Mouse (Mus musculus): ENCODE measurements at regions not wholly inside any gene's neighbourhood (a gene's known extent, or its start where the extent isn't known, plus 50 kb on each side); places are given as distances from the start of the nearest gene placed in this dataset.

DNA sequence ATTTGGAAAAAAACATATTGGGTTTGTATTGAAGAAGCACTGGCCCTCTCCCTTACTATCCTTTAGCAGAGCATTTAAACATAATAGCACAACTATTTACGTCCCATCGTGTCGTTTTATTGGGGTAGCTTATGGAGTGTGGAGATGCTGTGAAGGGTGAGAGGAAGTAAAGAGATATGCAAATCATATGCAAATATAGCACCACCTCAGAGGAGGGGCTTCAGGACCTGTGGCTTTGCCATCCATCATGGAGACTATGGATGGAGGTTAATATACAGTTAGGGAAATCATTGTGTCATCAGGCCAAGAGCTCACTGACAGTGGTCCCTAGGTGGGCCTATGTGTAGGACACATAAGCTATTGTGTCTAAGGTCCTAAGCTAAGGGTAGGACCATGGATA is 178.2 kb downstream of the Tle3 start:
- no peak overlapping the region for H3K4me3 ChIP-seq (ENCODE audit: low read length)
- H3K9ac ChIP-seq (ENCODE audit: low read length), result no peak overlapping the region
- 85% methylated on average over 3 of the region's 3 CpGs for WGBS
- no peak overlapping the region for H3K27ac ChIP-seq (ENCODE audit: low read length)
- H3K9me3 ChIP-seq (replicated peaks; ENCODE audit: control insufficient read depth, low read length), result peaks cover 8% of the 10 kb centered on the region; the same call in 1 of the 2 replicates
- H3K27me3 ChIP-seq (ENCODE audit: control insufficient read depth, insufficient read depth, low read length), result no peaks in the 10 kb centered on the region
- no peaks in the 10 kb centered on the region for H3K36me3 ChIP-seq (ENCODE audit: control insufficient read depth, insufficient read depth)
- no peak overlapping the region for H3K4me2 ChIP-seq (ENCODE audit: low read depth, low read length)
- no peaks in the 10 kb centered on the region for H3K4me1 ChIP-seq (ENCODE audit: control insufficient read depth, insufficient read depth, low read length)
- ATAC-seq (replicated peaks; ENCODE audit: extremely low read depth, insufficient read depth, low FRiP score), result no peak

DNA sequence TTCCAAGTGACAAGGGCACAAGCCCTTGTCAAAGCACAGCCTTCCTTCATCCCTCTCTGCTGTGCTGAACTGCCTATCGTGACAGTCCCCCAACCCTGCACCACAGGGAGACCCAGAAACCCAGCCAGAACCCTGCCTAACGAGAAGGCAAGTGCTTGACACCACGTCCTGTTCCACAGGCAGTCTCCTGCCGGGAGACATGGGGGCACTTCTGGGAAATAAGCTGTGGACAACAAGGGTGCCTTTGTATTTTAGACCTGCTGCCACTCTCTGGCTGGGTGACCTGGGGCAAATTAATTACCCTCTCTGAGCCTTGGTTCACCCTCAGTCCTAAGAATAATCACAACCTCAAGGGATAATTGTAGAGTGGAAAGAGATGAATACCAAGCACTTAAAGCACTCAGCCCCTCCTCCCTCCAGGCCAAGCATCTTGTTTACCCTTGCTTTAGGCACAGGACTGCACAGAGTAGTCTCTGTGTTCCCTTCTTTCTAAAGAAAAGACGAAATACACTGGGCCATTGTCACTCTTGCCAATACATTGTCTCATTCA is 177.6 kb downstream of the Tle3 start:
- no peak overlapping the region for H3K4me3 ChIP-seq (ENCODE audit: low read length)

DNA sequence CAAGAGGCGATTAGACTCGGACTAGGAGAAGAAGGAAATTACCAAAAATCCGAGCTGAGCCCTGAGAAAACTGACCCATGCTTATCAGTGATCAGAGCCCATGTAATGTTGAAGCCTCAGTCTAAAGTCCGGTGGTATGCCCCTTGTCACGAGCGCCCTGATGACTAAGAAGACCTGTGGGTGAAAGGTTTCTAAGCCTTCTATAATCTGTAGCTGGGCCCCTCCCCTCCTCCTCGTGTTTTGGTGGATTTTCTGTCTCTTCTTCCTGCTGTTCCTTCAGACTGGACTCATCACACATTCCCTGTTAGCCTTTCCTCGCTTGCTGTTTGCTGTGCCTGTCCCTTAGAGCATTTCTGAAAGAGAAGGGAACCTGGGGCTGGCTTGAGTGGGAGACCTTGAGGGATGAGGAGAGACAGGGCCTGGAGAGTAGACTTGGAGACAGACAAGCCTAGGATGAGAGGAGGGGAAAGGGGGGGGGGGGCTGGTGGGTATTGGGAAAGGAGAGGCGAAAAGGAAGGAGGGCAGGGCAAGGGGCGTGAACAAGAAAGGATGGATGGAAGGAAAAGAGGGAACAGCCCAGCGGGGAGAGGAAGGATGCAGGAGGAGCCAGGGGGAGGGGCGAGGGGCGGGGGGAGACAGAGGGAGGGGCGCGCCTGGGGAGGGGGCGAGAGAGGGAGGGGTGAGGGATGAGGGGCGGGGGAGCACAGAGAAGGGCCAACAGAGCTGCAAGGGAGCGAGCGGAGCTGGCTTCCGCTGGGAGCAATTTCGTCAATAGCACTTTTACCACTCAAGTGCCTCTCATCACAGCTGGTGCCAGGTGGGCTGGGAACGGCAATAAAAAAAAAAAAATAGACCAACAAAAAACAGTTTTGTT is 165.4 kb downstream of the Tle3 start:
- Histone ChIP-seq H3K4me1 (ENCODE audit: control insufficient read depth, insufficient read depth, low read length) (no peaks in the 10 kb centered on the region), H3K4me3 (ENCODE audit: low read length) (no peak overlapping the region), H3K9me3 (replicated peaks; ENCODE audit: control insufficient read depth, low read length) (peaks cover 10% of the 10 kb centered on the region), H3K4me2 (ENCODE audit: low read depth, low read length) (no peak overlapping the region), H3K27me3 (ENCODE audit: control insufficient read depth, insufficient read depth, low read length) (peaks cover 27% of the 10 kb centered on the region), H3K27ac (ENCODE audit: low read length) (no peak overlapping the region), H3K36me3 (ENCODE audit: control insufficient read depth, insufficient read depth) (no peaks in the 10 kb centered on the region), H3K9ac (ENCODE audit: low read length) (no peak overlapping the region)
- ATAC-seq (replicated peaks; ENCODE audit: extremely low read depth, insufficient read depth, low FRiP score), result no peak
- WGBS, result 15% methylated on average over 22 of the region's 22 CpGs

More for the DNA sequence above, 177.6 kb downstream of the Tle3 start:
- Histone ChIP-seq H3K9ac (ENCODE audit: low read length) (no peak overlapping the region), H3K4me1 (ENCODE audit: control insufficient read depth, insufficient read depth, low read length) (no peaks in the 10 kb centered on the region), H3K27ac (ENCODE audit: low read length) (no peak overlapping the region), H3K36me3 (ENCODE audit: control insufficient read depth, insufficient read depth) (no peaks in the 10 kb centered on the region), H3K9me3 (replicated peaks; ENCODE audit: control insufficient read depth, low read length) (peaks cover 8% of the 10 kb centered on the region; the same call in 1 of the 2 replicates), H3K27me3 (ENCODE audit: control insufficient read depth, insufficient read depth, low read length) (no peaks in the 10 kb centered on the region), H3K4me2 (ENCODE audit: low read depth, low read length) (no peak overlapping the region)
- ATAC-seq (replicated peaks; ENCODE audit: extremely low read depth, insufficient read depth, low FRiP score), result no peak
- WGBS, result 46% methylated on average over 5 of the region's 5 CpGs

DNA sequence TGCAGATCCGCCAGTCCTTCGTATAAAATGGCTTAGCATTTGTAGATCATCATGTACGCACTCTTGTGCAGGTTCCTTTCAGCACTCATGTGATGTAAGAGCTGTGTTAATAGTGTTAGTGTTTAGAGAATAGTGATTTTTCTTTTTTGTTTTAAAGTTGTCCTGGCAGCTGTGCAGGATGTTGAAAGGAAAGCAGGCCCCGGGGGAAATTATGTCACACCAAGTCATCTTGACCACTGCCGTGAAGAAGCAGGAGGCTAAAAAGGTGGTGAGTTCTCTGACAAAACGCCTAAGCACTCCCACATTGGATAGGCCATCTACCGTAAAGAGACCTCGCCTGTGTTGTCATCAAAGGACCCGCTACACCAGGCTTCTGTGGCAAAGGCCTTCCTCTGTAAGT is 161.1 kb downstream of the Tle3 start:
- no peak overlapping the region for H3K4me3 ChIP-seq (ENCODE audit: low read length)
- no peak overlapping the region for H3K4me2 ChIP-seq (ENCODE audit: low read depth, low read length)
- no peak for ATAC-seq (replicated peaks; ENCODE audit: extremely low read depth, insufficient read depth, low FRiP score)
- H3K27ac ChIP-seq (ENCODE audit: low read length), result no peak overlapping the region
- 63% methylated on average over 9 of the region's 9 CpGs for WGBS
- no peaks in the 10 kb centered on the region for H3K4me1 ChIP-seq (ENCODE audit: control insufficient read depth, insufficient read depth, low read length)
- no peaks in the 10 kb centered on the region for H3K9me3 ChIP-seq (replicated peaks; ENCODE audit: control insufficient read depth, low read length)
- H3K36me3 ChIP-seq (ENCODE audit: control insufficient read depth, insufficient read depth), result no peaks in the 10 kb centered on the region
- H3K9ac ChIP-seq (ENCODE audit: low read length), result no peak overlapping the region
- H3K27me3 ChIP-seq (ENCODE audit: control insufficient read depth, insufficient read depth, low read length), result peaks cover 16% of the 10 kb centered on the region

DNA sequence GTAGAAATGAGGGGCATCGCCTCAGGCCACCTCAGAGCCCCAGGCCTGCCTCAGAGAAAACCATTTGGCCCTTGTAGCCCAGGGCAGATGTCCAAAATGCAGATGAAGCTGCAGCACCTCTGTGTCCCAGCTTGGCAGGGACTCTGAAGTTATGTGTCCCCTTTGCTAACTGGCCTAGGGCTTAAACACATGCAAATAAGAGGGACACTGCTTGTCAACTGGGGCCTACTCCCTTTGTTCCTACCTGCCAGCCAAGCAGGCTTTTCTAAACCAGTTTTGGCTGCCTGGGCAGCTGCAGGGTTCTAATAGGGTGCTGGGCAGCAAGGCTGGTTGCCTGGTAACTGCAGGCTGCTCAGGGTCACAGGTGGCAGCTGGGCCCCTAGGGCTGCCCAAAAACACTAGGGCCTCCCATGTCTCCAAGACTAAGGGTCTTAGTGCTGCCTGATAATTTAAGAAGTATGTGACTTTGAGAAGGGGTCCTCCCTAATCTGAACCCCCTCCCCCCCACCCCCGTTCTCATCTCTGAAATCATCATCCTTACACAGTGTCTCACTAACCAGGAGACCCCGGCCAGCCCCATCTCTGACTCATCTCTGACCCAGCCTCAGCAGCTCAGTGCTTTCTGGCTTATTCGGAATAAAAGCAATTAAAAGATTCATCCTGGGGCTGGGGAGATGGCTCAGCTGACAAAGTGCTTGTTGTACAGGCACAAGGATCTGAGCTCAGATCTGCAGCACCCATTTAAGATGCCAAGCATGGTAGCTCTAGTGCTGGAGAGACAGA is 158.3 kb downstream of the Tle3 start:
- 62% methylated on average over 4 of the region's 4 CpGs for WGBS
- Histone ChIP-seq H3K27ac (ENCODE audit: low read length) (no peak overlapping the region), H3K9ac (ENCODE audit: low read length) (no peak overlapping the region), H3K9me3 (replicated peaks; ENCODE audit: control insufficient read depth, low read length) (no peaks in the 10 kb centered on the region), H3K4me1 (ENCODE audit: control insufficient read depth, insufficient read depth, low read length) (no peaks in the 10 kb centered on the region), H3K36me3 (ENCODE audit: control insufficient read depth, insufficient read depth) (no peaks in the 10 kb centered on the region), H3K27me3 (ENCODE audit: control insufficient read depth, insufficient read depth, low read length) (0 out of 2 replicates have a peak, but pooled peaks cover 9% of the 10 kb centered on the region), H3K4me2 (ENCODE audit: low read depth, low read length) (no peak overlapping the region), H3K4me3 (ENCODE audit: low read length) (no peak overlapping the region)
- ATAC-seq (replicated peaks; ENCODE audit: extremely low read depth, insufficient read depth, low FRiP score), result no peak

DNA sequence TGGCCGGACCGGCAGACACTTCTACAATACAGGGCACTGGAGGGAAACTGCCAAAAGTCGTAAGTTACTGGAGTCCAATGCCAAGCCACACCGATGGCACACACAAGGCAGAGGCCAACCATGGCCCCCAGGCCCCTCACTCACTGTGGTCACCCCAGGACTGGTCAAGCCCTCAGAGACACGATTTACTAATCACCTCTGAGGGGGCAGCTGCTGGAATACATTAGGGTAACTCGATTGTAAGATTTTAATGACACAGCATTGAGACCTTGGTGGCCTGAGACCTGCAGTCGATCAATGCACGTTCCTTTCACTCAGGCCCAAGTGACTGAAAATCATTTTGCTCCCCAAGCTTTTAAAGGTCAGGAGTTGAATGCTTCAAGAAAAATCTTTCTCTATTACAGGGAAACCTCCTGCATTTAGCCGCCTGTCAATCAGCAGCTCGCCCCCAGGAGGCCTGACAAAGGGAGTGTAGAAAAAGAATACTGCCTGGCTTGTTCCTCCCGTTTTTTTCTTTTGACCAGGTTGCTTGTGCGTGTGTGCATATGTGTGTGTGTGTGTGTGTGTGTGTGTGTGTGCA is 156.2 kb downstream of the Tle3 start:
- H3K9me3 ChIP-seq (replicated peaks; ENCODE audit: control insufficient read depth, low read length), result no peaks in the 10 kb centered on the region

DNA sequence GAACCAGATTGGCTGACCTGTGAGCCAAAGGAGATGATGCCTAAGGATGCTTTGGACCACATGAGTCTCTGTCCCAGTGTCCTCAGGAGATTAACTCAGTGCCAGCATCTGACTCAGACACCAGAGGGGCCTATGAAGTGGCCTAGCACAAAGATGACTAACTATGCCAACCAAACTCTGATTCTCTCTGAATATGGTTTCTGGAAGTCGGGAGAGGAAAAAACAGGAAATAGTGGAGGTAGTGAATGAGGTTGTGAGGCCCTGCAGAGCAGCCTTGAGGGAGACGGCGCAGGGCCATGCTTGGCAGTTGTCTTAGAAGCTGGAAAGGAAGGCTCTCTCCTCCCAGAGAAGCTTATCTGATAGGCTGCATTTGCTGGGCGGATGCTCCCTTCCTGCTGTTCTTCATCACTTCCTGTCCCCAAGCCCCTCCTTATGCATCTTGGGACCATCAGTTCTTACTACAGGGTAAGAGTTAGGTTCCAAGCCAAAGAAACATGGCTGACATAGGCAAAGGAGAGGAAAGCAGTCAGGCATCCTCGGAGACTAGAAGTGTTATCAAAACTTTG is 155.4 kb downstream of the Tle3 start:
- no peak for ATAC-seq (replicated peaks; ENCODE audit: extremely low read depth, insufficient read depth, low FRiP score)
- Histone ChIP-seq H3K9me3 (replicated peaks; ENCODE audit: control insufficient read depth, low read length) (peaks cover 6% of the 10 kb centered on the region), H3K4me2 (ENCODE audit: low read depth, low read length) (no peak overlapping the region), H3K36me3 (ENCODE audit: control insufficient read depth, insufficient read depth) (no peaks in the 10 kb centered on the region), H3K4me1 (ENCODE audit: control insufficient read depth, insufficient read depth, low read length) (no peaks in the 10 kb centered on the region), H3K27me3 (ENCODE audit: control insufficient read depth, insufficient read depth, low read length) (0 out of 2 replicates have a peak, but pooled peaks cover 5% of the 10 kb centered on the region), H3K9ac (ENCODE audit: low read length) (no peak overlapping the region), H3K4me3 (ENCODE audit: low read length) (no peak overlapping the region), H3K27ac (ENCODE audit: low read length) (no peak overlapping the region)
- 59% methylated on average over 5 of the region's 5 CpGs for WGBS

More for the DNA sequence above, 156.2 kb downstream of the Tle3 start:
- no peaks in the 10 kb centered on the region for H3K36me3 ChIP-seq (ENCODE audit: control insufficient read depth, insufficient read depth)
- no peak overlapping the region for H3K4me2 ChIP-seq (ENCODE audit: low read depth, low read length)
- 0 out of 2 replicates have a peak, but pooled peaks cover 5% of the 10 kb centered on the region for H3K27me3 ChIP-seq (ENCODE audit: control insufficient read depth, insufficient read depth, low read length)
- no peak overlapping the region for H3K27ac ChIP-seq (ENCODE audit: low read length)
- H3K9ac ChIP-seq (ENCODE audit: low read length), result no peak overlapping the region
- 66% methylated on average over 12 of the region's 12 CpGs for WGBS
- no peaks in the 10 kb centered on the region for H3K4me1 ChIP-seq (ENCODE audit: control insufficient read depth, insufficient read depth, low read length)
- ATAC-seq (replicated peaks; ENCODE audit: extremely low read depth, insufficient read depth, low FRiP score), result no peak
- no peak overlapping the region for H3K4me3 ChIP-seq (ENCODE audit: low read length)

DNA sequence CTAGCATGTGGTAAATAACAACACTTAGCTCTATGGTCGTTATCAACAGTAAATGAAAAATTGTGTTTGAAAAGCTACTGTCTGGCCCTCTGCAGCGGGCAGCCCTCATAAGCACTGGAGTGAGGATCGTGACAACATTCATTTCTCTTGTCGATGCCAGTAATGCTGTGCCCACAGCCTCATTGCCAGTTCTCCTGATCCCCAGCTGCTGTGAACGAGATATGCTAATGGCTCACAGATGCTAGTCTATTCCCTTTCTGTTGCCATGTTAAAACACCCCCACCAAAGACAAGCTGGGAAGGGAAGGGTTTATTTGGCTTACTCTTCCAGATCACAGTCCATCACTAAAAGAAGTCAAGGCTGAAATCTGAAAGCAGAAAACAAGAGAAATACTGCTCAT is 148.0 kb downstream of the Tle3 start:
- H3K9me3 ChIP-seq (replicated peaks; ENCODE audit: control insufficient read depth, low read length), result peaks cover 6% of the 10 kb centered on the region
- no peak overlapping the region for H3K27ac ChIP-seq (ENCODE audit: low read length)
- no peak for ATAC-seq (replicated peaks; ENCODE audit: extremely low read depth, insufficient read depth, low FRiP score)
- H3K36me3 ChIP-seq (ENCODE audit: control insufficient read depth, insufficient read depth), result no peaks in the 10 kb centered on the region
- no peak overlapping the region for H3K4me2 ChIP-seq (ENCODE audit: low read depth, low read length)
- H3K9ac ChIP-seq (ENCODE audit: low read length), result no peak overlapping the region
- no peak overlapping the region for H3K4me3 ChIP-seq (ENCODE audit: low read length)
- H3K4me1 ChIP-seq (ENCODE audit: control insufficient read depth, insufficient read depth, low read length), result no peaks in the 10 kb centered on the region
- H3K27me3 ChIP-seq (ENCODE audit: control insufficient read depth, insufficient read depth, low read length), result peaks cover 4% of the 10 kb centered on the region
- WGBS, result 84% methylated on average over 5 of the region's 5 CpGs
